Mouse (Mus musculus) spleen, adult 2 months (tissue): ENCODE data around the gene Pdhx. TPM values are rescaled to one million over a fixed set of nuclear protein-coding genes. Genes with fewer than 3 reads are reported as not detected.
A peak's percentile ranks its signal among the peaks of the same experiment; 100 is the strongest.

Experiments used
- DNase-seq, 2 experiments: peaks; one replicate each; pipeline versions ENCODE4 v3.0.0 to v3.0.0-alpha.2; 2012 to 2021; ENCODE audit warnings: low spot score in 2 of 2, low read depth in 1 of 2
- H3K27ac ChIP-seq: fragments of 200-500 bp; 2 replicates; pipeline ENCODE4 v1.5.1; 2012; ENCODE audit warnings: low read length, inconsistent platforms; ENCODE audit not compliant: insufficient read depth
- H3K27me3 ChIP-seq: fragments of 200-500 bp; 2 replicates; pipeline ENCODE4 v1.6.1; 2012; ENCODE audit warnings: mild to moderate bottlenecking, moderate library complexity, low read length, inconsistent platforms; ENCODE audit not compliant: control insufficient read depth, insufficient read depth
- H3K36me3 ChIP-seq: fragments of 200-500 bp; 2 replicates; pipeline ENCODE4 v1.6.1; 2012; ENCODE audit warnings: mild to moderate bottlenecking, low read length, inconsistent platforms; ENCODE audit not compliant: control insufficient read depth, insufficient read depth
- H3K4me1 ChIP-seq: fragments of 200-500 bp; 2 replicates; pipeline ENCODE4 v1.6.1; 2011; ENCODE audit warnings: inconsistent platforms; ENCODE audit not compliant: control insufficient read depth, insufficient read depth, insufficient read length
- H3K4me3 ChIP-seq: fragments of 200-500 bp; 2 replicates; pipeline ENCODE4 v1.5.1; 2011; ENCODE audit warnings: mild to moderate bottlenecking, inconsistent platforms; ENCODE audit not compliant: insufficient read depth, insufficient read length; ENCODE audit errors: extremely low read depth
- CTCF ChIP-seq: fragments of 200-500 bp; IDR thresholded peaks from 2 replicates; pipeline ENCODE4 v1.5.1; 2011; ENCODE audit warnings: mild to moderate bottlenecking, inconsistent platforms; ENCODE audit not compliant: insufficient read depth, insufficient read length, insufficient replicate concordance; ENCODE audit errors: extremely low read depth
- POLR2A ChIP-seq: fragments of 200-500 bp; IDR thresholded peaks from 2 replicates; pipeline ENCODE4 v1.6.1; 2011; ENCODE audit warnings: low read depth, low read length, inconsistent platforms
- WGBS: fragments of 180-500 bp; shearing (Covaris S2); methylation state at CpG from one replicate; pipeline ENCODE4 v1.1.7; 2018; 5-methylcytosine and 5-hydroxymethylcytosine counted together
- polyA plus RNA-seq: library from polyadenylated mRNA; depleted of rRNA; stranded (reverse); fragments of >200 nt; gene quantifications from 2 replicates; pipeline ENCODE4 v1.2.3, GENCODE M21; 2012; rRNA removed

Pdhx gene
- polyA plus RNA-seq = 4.7 and 5.1 TPM in 2 replicates

- Histone ChIP-seq H3K36me3 (no peaks in the 10 kb centered on the region), H3K4me3 (peak within 1 kb of the TSS; percentile 93), H3K27ac (peak within 1 kb of the TSS; percentile 71), H3K4me1 (no peaks in the 10 kb centered on the region; the same call in 1 of the 2 replicates), H3K27me3 (no peaks in the 10 kb centered on the region)
- peak; percentile 21; the same call in 1 of the 2 replicates for TF ChIP-seq POLR2A
- TF ChIP-seq CTCF = no peak
- WGBS = under 1% methylated on average over 55 of the region's 55 CpGs
- DNase-seq = peak; percentile 93 to 100
Measured at GRCm38 (mm10) chr2:103073219-103073982, at the start of gene Pdhx, which contains the start of gene Apip. Pdhx (minus strand) TSS chr2:103073513. Apip (plus strand) TSS chr2:103073675.

GRCm38 (mm10) chr2:103119197-103119854 lies 46.0 kb upstream of the Pdhx start:
- Histone ChIP-seq H3K4me3 (no peak overlapping the region), H3K27me3 (no peaks in the 10 kb centered on the region), H3K4me1 (no peaks in the 10 kb centered on the region), H3K27ac (no peak overlapping the region), H3K36me3 (no peaks in the 10 kb centered on the region)
- DNase-seq = no peak
- 57% methylated on average over 7 of the region's 7 CpGs for WGBS
- no peak for TF ChIP-seq POLR2A
- TF ChIP-seq CTCF = no peak

GRCm38 (mm10) chr2:103118324-103119196 lies 45.2 kb upstream of the Pdhx start:
- no peak for DNase-seq
- WGBS = 79% methylated on average over 6 of the region's 6 CpGs
- Histone ChIP-seq H3K36me3 (no peaks in the 10 kb centered on the region), H3K4me3 (no peak overlapping the region), H3K27ac (no peak overlapping the region), H3K27me3 (no peaks in the 10 kb centered on the region), H3K4me1 (no peaks in the 10 kb centered on the region)
- TF ChIP-seq CTCF (no peak), POLR2A (no peak)

GRCm38 (mm10) chr2:103117212-103117611 lies 43.9 kb upstream of the Pdhx start:
- no peak for DNase-seq
- whole genome bisulfite sequencing = 80% methylated on average over 5 of the region's 5 CpGs
- no peaks in the 10 kb centered on the region for H3K4me1 ChIP-seq
- no peaks in the 10 kb centered on the region for H3K36me3 ChIP-seq
- no peak overlapping the region for H3K27ac ChIP-seq
- no peak overlapping the region for H3K4me3 ChIP-seq
- H3K27me3 ChIP-seq = no peaks in the 10 kb centered on the region
- TF ChIP-seq POLR2A (no peak), CTCF (no peak)

- 90% methylated on average over 8 of the region's 8 CpGs for WGBS
- no peak overlapping the region for H3K4me3 ChIP-seq
- no peaks in the 10 kb centered on the region for H3K36me3 ChIP-seq
- no peaks in the 10 kb centered on the region for H3K27me3 ChIP-seq
- no peaks in the 10 kb centered on the region for H3K4me1 ChIP-seq
- no peak overlapping the region for H3K27ac ChIP-seq
- TF ChIP-seq POLR2A = no peak
- TF ChIP-seq CTCF = no peak
- DNase-seq = no peak
Measured at GRCm38 (mm10) chr2:103111669-103112068, 38.4 kb upstream of the Pdhx start.

- 91% methylated on average over 2 of the region's 2 CpGs for WGBS
- H3K36me3 ChIP-seq = no peaks in the 10 kb centered on the region
Measured at GRCm38 (mm10) chr2:103106172-103106571, 32.9 kb upstream of the Pdhx start.

More at GRCm38 (mm10) chr2:103106172-103106571, 32.9 kb upstream of the Pdhx start:
- TF ChIP-seq CTCF = no peak
- TF ChIP-seq POLR2A = no peak
- no peak overlapping the region for H3K4me3 ChIP-seq
- no peaks in the 10 kb centered on the region for H3K4me1 ChIP-seq
- DNase-seq = no peak
- H3K27me3 ChIP-seq = no peaks in the 10 kb centered on the region
- no peak overlapping the region for H3K27ac ChIP-seq
